In the genomic region with DNA sequence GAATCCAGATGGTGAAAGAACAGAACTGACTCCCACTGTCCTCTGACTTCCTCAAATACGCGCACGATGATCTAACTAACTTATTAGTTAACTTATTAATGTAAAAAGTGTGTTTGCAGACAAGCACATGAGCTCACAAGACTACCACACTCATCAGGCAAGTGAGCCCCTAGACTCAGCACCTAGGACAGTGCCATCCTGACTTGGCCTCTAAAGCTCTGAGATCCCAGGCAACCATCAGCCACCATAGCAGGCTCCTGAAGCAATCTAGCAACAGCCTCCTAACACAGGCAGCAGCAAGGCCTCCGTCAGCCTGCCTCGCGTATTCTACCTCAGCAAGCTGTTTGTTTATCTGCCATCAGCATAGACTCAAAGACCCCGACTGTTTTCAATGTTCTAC, we compare ENCODE assay signal across 28 mouse cellular contexts. TPM values are rescaled to one million over a fixed set of nuclear protein-coding genes. Genes with fewer than 3 reads are reported as not detected.
DNase-seq lines count a peak whose midpoint lies in the region; ATAC-seq lines count a peak whose summit lies in the region.
"Had no signal": no experiment of that assay in that cellular context is flagged by ENCODE, and none has a peak within 500 bp of the region (broad histone marks: within the 10 kb centered on the region; RNA-seq: fewer than 3 reads in every experiment).

No protein-coding gene starts in this region.

- H3K4me1 ChIP-seq in embryonic facial prominence, embryonic 11.5 days (ENCODE audit: control insufficient read depth, insufficient read depth, low read length), result no peaks in the 10 kb centered on the region
- peaks cover 30% of the 10 kb centered on the region for H3K4me1 ChIP-seq in embryonic facial prominence, embryonic 10.5 days

- no peak overlapping the region for H3K4me3 ChIP-seq in embryonic facial prominence, embryonic 11.5 days (ENCODE audit: low read depth, low read length)
- no peak overlapping the region for H3K4me3 ChIP-seq in embryonic facial prominence, embryonic 10.5 days
- H3K4me3 ChIP-seq: embryonic facial prominence, embryonic 12.5 days; forebrain, embryonic 15.5 days; heart, adult 2 months; heart, embryonic 12.5 days; limb, embryonic 12.5 days; liver, embryonic 15.5 days; neural tube, embryonic 15.5 days had no signal

- no peak overlapping the region for H3K9ac ChIP-seq in embryonic facial prominence, embryonic 11.5 days (replicated peaks; ENCODE audit: low read length)
- H3K9ac ChIP-seq: embryonic facial prominence, embryonic 12.5 days; forebrain, embryonic 15.5 days; heart, embryonic 12.5 days; hindbrain, embryonic 14.5 days; limb, embryonic 12.5 days; liver, embryonic 15.5 days; neural tube, embryonic 15.5 days had no signal

- ATAC-seq in embryonic facial prominence, embryonic 11.5 days (replicated peaks; ENCODE audit: insufficient number of reproducible peaks, low FRiP score, low TSS enrichment, low read depth), result no peak
- ATAC-seq: forebrain, embryonic 15.5 days; intestine, postnatal 0 days; Patski had no signal

- peak; percentile 42 for DNase-seq in embryonic facial prominence, embryonic 11.5 days (ENCODE audit: low spot score)
- DNase-seq in embryonic facial prominence, embryonic 10.5 days (ENCODE audit: low spot score), result no peak
- DNase-seq in 416B (ENCODE audit: low read depth) (peak; percentile 43), R1 (ENCODE audit: low read depth, low spot score) (peak; percentile 77)
- peak; percentile 40 for DNase-seq in yolk sac, embryonic 10.5 days (ENCODE audit: low spot score)
- DNase-seq in kidney, adult 18-20 months, result no peak
- DNase-seq in adrenal gland, postnatal 4 days (ENCODE audit: low spot score in 2 of 2), result no peak
- DNase-seq: B cell, adult 2 months; cerebellum, adult 9-10 months; cerebellum, postnatal 36 days; gastrocnemius, postnatal 36 days; heart, adult 2 months; kidney, postnatal 14 days; layer of hippocampus, adult 9-11 months; midbrain, embryonic 14.5 days; right cerebral cortex, adult 18-20 months; spleen, adult 18-20 months; thymus, postnatal 14 days had no signal

- H3K4me2 ChIP-seq in embryonic facial prominence, embryonic 11.5 days (ENCODE audit: low read depth, low read length), result no peak overlapping the region
- H3K4me2 ChIP-seq: embryonic facial prominence, embryonic 12.5 days; forebrain, embryonic 15.5 days; heart, embryonic 12.5 days; hindbrain, embryonic 14.5 days; limb, embryonic 12.5 days; liver, embryonic 15.5 days; neural tube, embryonic 15.5 days had no signal

- no peaks in the 10 kb centered on the region for H3K27me3 ChIP-seq in embryonic facial prominence, embryonic 11.5 days (ENCODE audit: control insufficient read depth, insufficient read depth, low read length)
- no peaks in the 10 kb centered on the region for H3K27me3 ChIP-seq in embryonic facial prominence, embryonic 10.5 days (replicated peaks; ENCODE audit: low read depth, poor library complexity, severe bottlenecking)
- H3K27me3 ChIP-seq: embryonic facial prominence, embryonic 12.5 days; forebrain, embryonic 15.5 days; heart, embryonic 12.5 days; limb, embryonic 12.5 days; liver, embryonic 15.5 days; neural tube, embryonic 15.5 days; Patski had no signal

- no peaks in the 10 kb centered on the region for H3K36me3 ChIP-seq in embryonic facial prominence, embryonic 11.5 days (replicated peaks; ENCODE audit: control insufficient read depth, insufficient read depth, low read depth, low read length)
- H3K36me3 ChIP-seq in embryonic facial prominence, embryonic 10.5 days (replicated peaks), result no peaks in the 10 kb centered on the region
- H3K36me3 ChIP-seq: embryonic facial prominence, embryonic 12.5 days; forebrain, embryonic 15.5 days; heart, embryonic 12.5 days; limb, embryonic 12.5 days; liver, embryonic 15.5 days; neural tube, embryonic 15.5 days had no signal

- no peaks in the 10 kb centered on the region for H3K9me3 ChIP-seq in embryonic facial prominence, embryonic 11.5 days (replicated peaks; ENCODE audit: control insufficient read depth, low read length)
- no peaks in the 10 kb centered on the region for H3K9me3 ChIP-seq in embryonic facial prominence, embryonic 10.5 days
- H3K9me3 ChIP-seq: embryonic facial prominence, embryonic 12.5 days; forebrain, embryonic 15.5 days; heart, embryonic 12.5 days; limb, embryonic 12.5 days; liver, embryonic 15.5 days; neural tube, embryonic 15.5 days had no signal

- WGBS in embryonic facial prominence, embryonic 11.5 days, result 86% methylated on average over 7 of the region's 7 CpGs
- WGBS in embryonic facial prominence, embryonic 10.5 days, result 86% methylated on average over 7 of the region's 7 CpGs

- H3K27ac ChIP-seq in embryonic facial prominence, embryonic 11.5 days (replicated peaks; ENCODE audit: low read depth, low read length), result no peak overlapping the region
- no peak overlapping the region for H3K27ac ChIP-seq in embryonic facial prominence, embryonic 10.5 days (replicated peaks)
- H3K27ac ChIP-seq: embryonic facial prominence, embryonic 12.5 days; forebrain, embryonic 15.5 days; heart, adult 2 months; hindbrain, embryonic 14.5 days; limb, embryonic 12.5 days; liver, embryonic 15.5 days; macrophage; neural tube, embryonic 15.5 days had no signal

RNA-seq across cellular contexts. Expression of gene Ttc39b, which starts 17.2 kb away (rescaled TPM):
- polyA plus RNA-seq in embryonic facial prominence, embryonic 11.5 days (2014; fragmentation: Nextera tagmentation; extraction: Ambion mirVana), result 3.1 and 6.0 TPM in 2 replicates
- 1.6 and 2.4 TPM in 2 replicates for polyA plus RNA-seq in embryonic facial prominence, embryonic 10.5 days (2016; fragmentation: Nextera tagmentation; extraction: Ambion mirVana)
- total RNA-seq in adrenal gland, postnatal 4 days (2021), result 10 to 100 TPM; 16.7 to 22.3 TPM

Comparison
In these comparisons a context has a peak if more than half of its experiments do, and no peak if none do; other contexts are left out.
1. DNase-seq: peak in embryonic facial prominence, embryonic 11.5 days (single experiment), 416B (single experiment), R1 (single experiment) and yolk sac, embryonic 10.5 days (single experiment); none in embryonic facial prominence, embryonic 10.5 days (single experiment), kidney, adult 18-20 months (single experiment) and adrenal gland, postnatal 4 days (0 of 2).